Mouse (Mus musculus) large intestine, adult 2 months (tissue): Measurements from ENCODE around the gene Lilr4b. TPM values are rescaled to one million over a fixed set of nuclear protein-coding genes. Genes with fewer than 3 reads are reported as not detected.

Experiments
- polyA plus RNA-seq: library from polyadenylated mRNA; depleted of rRNA; stranded (reverse); fragments of >200 nt; gene quantifications from 2 replicates; pipeline ENCODE4 v1.2.3, GENCODE M21; 2012; rRNA removed

Lilr4b gene
- polyA plus RNA-seq, 1 experiment = 1.4 TPM

Other genes with a start within 250 kb of the Lilr4b start
- 1.5 and 3.0 TPM in 2 replicates for gene Gm49339, start within 50 bp of the Lilr4b start, polyA plus RNA-seq
- gene Lilrb4a, start 10.3 kb downstream of the Lilr4b start, polyA plus RNA-seq = 1.7 and 2.3 TPM in 2 replicates
- gene Fam162b, start 109.9 kb downstream of the Lilr4b start, polyA plus RNA-seq = 0.25 and 0.75 TPM in 2 replicates
- gene Gprc6a, start 150.8 kb downstream of the Lilr4b start, polyA plus RNA-seq = 0.04 TPM in 1 of 2 replicates, not detected in the other
- gene Rfx6, start 197.1 kb downstream of the Lilr4b start, polyA plus RNA-seq = 0.97 and 1.5 TPM in 2 replicates